Mouse (Mus musculus) heart, postnatal 25 days (tissue): ENCODE measurements around the gene Fgfr2. TPM values are rescaled to one million over a fixed set of nuclear protein-coding genes. Genes with fewer than 3 reads are reported as not detected.
A peak's percentile ranks its signal among the peaks of the same experiment; 100 is the strongest.

Experiments used
- DNase-seq: peaks from one replicate; pipeline ENCODE4 v3.0.0; 2022; ENCODE audit warnings: low spot score
- intact Hi-C: fragments of 180-260 bp; cut with DNase I; formaldehyde crosslinking; loops from one replicate; pipeline ENCODE4 v1.15.1; 2025
- total RNA-seq, 2 experiments: library from RNA; stranded (reverse); gene quantifications; 2 replicates each; pipeline ENCODE4 v1.2.3; 2021

The Fgfr2 gene
- total RNA-seq, 2 experiments from 2014 or later = 1.7 to 1.8 TPM

DNA sequence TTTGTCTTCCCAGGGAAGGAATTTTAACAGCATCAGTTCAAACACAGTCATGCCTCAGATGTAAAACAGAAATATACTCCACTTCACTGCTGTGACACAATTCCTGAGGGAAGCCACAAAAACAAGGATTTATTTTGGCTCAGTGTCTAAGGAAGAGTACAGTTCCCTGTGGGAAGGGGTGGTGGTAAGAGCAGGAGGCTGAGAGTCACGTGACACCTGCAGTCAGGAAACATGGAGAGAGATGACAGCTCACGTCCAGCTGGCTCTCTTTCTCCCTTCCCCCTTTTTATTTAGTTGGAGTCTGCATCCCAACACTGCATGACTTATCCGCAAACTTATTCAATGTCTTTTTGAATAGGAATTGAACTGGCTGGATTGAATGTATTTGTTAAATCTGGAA lies 1475.6 kb downstream of the Fgfr2 start:
- no peak for DNase-seq
- intact Hi-C loops = no loop called here

DNA sequence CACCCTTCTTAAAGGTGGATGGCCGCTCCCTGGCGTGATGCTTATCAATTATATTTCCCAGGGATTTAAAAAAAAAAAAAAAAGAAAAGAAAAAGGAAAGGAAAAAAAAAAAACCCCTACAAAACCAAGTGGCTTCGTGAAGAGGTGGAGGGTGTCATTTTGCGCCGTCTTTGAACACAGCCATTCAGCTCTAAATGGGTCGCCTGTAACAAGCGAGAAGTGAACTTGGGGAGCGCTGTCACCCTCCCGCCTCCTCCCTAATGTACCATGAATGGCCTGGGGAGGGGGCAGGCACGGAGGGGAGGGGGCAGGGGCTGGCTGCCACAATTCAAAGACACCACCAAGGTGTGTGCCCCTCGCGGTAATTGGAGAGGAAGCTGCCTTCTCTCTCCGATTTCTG lies 1478.6 kb downstream of the Fgfr2 start:
- intact Hi-C loops = no loop called here
- DNase-seq = no peak

DNA sequence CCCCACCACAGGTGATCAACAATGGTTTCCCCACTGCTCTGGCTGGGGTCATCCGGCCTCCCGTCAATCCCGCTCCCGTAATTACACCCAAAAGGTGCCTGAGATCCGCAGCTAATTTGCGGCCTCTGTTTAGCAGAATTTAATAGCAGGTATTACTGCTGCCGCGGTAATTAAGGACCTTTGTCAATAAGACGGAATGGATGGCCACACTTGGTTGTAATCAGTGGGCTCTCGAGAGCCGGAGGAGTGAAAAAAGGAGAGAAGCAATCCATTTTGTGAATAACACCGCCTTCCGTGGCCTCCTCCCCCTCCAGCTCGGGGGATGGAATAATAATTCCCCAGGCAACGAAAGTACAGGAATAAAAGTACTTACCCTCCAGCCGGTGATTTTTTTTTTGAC lies 1479.1 kb downstream of the Fgfr2 start:
- intact Hi-C loops = no loop called here

DNA sequence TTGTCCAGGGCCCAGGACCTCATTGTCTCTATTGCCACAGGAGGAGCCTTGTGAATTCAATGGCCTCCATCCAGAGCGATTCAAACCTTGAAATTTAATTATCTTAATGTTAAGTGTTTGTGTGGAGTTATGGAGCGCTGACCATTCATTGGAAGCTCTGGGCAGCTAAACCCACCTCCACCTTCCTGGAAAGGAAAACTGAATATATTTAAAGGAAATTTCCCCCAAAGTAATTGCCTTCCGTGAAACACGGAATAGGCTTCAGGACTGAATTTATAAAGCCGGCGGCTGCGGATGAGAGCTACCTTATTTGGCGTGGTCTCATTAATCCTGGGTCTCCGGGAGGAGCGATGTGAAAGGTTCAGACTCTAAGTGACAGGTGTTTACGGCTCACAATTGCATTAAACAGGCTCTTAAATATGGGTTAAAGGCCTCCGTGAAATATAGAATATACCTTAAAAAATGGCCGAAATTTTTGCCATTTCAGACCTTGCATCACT lies 1479.8 kb downstream of the Fgfr2 start:
- intact Hi-C loops = no loop called here
- DNase-seq = no peak

More for the DNA sequence above, 1479.1 kb downstream of the Fgfr2 start:
- no peak for DNase-seq

DNA sequence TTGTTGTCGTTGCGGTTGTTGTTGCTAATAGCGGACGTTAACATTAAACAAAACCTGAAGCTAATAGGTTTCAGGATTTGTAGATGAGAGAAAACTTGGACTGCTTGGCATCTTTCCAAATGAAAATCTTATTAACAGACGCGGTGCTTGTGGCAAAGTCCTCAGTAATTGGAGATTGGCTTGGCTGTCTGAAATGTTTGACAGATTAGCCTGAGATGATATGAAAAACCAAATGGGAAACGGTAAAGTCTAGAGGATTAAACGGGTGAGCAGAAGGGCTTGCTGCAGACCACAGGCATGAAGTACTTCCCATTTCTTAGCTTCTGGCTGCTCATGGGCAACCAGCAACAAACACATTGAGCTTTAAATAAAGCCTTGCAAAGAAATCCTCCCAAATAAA lies 1493.6 kb downstream of the Fgfr2 start:
- intact Hi-C loops = no loop called here
- no peak for DNase-seq

DNA sequence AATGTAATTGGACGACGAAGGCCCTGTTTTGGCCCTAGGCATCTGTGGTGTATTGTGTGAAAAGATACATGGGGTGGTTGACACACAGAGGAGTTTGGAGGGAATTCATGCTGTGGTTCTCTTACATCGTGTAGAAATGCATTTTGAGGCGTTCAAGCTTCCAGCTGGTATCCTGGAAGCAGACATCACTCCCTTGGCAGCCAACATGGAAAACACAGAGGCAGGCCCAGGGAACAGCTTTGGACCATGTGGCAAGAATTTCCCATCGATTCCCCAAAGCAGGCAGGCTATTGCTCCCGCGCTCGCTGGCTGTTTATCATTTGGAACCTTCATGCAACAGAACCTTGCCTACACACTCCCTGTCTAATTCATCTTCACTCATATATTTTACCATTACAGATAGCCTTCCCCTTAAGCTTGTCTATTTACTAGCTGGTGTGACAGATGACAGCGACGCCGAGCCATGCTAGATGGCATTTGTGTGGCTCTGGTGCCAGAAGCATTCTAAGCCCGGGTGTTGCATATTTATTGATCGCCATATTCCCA lies 1494.2 kb downstream of the Fgfr2 start:
- DNase-seq = no peak

DNA sequence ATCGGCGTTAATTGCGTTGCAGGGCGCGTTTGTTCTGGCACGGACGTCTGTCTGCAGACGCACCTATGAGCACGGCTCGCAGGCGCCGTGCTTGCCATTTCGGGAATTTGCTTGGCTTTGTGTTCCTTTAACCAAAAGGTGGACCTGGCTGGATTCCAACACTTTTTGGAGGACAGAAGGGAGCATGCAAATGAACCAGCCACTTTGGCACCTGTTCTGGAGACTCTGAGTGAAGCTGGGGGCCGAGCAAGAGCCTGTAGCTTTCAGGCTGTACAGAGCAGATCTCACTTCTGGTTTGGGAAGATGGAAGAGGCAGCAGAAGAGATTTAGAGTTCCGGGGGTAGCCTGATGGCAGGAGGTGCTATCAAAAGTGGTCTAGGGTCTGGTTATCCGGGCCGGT lies 1494.8 kb downstream of the Fgfr2 start:
- intact Hi-C loops = no loop called here
- no peak for DNase-seq

More for the DNA sequence above, 1494.2 kb downstream of the Fgfr2 start:
- intact Hi-C loops = no loop called here

DNA sequence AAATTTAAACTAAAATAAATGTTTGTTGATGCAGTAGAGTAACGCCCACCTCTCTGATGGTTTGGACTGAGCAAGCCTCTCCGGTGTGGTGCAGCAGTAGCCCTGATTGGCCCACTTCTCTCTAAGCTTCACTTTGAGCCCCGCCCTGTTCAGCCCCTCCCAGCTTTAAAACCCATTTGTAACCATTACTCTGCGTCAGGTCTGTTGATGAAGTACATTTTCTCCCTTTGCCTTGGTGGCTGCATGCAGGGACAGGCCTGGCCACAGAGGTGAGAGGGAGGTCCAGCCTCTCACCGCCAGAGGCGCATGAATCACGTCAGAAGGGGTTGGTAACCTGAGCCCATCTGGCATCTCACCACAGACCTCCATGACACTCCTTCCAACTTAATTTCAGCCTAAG lies 1513.5 kb downstream of the Fgfr2 start:
- no peak for DNase-seq
- intact Hi-C loops = no loop called here

DNA sequence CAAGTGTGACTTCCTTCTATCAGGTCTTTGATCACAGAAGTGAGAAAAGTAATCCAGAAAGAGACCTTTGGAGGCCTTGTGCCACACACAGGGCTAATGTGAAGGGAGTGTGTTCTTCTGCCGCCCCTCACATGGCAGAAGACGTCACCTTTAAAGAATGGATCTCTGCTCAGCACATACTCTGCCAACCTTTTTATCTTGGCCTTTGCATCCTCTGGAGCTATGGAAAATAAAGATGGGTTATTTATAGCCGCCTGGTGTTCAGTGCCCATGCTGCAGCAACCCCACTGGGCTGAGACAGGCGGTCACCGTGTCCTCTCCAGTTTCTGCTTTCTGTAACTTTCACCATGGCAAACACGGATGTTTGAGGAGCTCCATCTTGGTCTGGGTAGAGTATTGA lies 1515.1 kb downstream of the Fgfr2 start:
- intact Hi-C loops = no loop called here
- no peak for DNase-seq

DNA sequence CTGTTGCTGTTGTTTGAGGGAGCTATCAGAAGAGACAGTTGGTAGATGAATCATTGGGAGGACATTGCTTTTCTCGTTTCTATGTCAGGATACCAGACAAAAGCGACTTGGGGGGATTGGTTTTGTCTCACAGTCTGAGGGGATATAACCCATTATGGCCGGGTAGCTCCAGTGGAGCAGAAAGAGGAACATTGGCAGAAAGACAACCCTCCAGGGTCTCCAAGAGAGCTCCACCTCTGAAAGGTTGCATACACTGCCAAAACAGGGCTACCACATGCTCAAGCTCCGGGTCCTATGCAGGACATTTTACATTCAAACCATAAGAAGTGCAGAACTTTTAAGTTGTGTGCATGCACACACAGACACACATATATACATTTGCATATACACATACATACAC lies 1517.7 kb downstream of the Fgfr2 start:
- no peak for DNase-seq
- intact Hi-C loops = no loop called here

DNA sequence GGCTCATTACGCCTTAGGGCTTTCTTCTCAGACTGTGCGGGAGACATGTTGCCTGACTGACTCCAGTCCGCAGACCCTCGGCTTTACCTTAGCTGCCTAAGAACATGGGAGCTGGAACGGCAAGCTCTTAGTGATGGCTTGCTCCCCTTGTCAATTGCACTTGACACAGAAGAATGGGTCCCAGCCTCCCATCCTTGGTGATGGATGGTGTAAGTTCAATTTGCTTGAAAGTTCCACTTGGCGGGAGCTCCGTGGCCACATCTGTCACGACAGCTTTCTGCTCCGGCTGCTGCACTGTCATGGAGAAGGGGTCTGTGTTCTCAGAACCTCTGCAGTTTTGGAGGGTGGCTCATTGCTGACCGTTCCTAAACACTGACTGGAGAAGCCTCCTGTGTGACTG lies 1518.2 kb downstream of the Fgfr2 start:
- no peak for DNase-seq
- intact Hi-C loops = no loop called here

DNA sequence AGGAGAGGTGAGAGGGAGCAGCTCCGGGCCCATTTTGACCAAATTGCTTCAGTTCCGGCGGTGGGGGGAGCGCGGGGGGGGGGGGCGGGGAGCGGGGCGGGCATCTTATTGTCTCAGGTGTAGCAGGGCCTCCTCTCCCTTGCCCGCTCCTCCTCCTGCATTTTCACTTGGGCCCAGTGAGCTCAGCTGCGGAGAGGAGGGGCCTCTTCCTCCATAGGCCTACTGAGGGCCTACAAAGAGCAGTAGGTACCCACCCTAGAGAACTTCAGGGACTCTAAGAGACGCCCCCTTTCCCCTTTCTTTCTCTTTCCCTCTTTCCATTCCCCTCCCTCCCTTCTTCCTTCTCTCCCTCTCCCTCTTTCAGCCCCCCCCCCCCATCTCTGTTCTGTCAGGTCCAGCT lies 1520.0 kb downstream of the Fgfr2 start:
- DNase-seq = no peak
- intact Hi-C loops = no loop called here

DNA sequence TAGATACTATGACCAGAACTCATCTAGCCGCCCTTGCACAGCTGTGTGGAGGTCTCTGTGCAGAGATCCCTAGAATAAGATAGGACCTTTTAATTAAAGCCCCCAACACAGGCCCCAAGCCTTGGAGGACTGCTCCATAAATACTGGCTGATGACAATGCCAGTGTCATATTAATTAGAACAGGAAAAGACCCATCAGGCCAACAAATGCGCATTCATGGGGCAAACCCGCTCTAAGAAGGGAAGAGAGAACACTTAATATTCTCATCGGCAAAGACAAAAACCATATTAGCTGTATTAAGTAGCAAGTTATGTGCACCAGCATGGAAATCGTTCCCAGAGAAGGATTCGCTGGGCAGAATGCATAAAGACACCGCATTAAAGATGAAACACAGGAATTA lies 1521.0 kb downstream of the Fgfr2 start:
- no peak for DNase-seq
- intact Hi-C loops = no loop called here

DNA sequence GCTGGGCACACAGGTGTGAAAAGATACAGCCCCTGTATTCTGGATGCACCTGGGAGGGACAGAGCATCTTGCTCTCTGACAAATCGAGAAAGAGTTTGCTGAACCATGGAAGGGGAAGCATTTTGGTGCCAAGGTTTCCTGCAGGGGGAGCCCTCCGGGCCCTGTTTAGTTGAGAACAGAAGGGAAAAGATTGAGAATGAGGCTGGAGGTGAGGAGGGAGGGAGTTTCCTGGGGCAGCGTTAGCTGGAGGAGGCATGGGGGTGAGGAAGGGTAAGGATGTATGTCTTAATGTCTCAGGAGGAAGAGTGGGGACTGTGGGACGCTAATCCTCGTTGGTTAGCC lies 1524.7 kb downstream of the Fgfr2 start:
- no peak for DNase-seq
- intact Hi-C loops = no loop called here

DNA sequence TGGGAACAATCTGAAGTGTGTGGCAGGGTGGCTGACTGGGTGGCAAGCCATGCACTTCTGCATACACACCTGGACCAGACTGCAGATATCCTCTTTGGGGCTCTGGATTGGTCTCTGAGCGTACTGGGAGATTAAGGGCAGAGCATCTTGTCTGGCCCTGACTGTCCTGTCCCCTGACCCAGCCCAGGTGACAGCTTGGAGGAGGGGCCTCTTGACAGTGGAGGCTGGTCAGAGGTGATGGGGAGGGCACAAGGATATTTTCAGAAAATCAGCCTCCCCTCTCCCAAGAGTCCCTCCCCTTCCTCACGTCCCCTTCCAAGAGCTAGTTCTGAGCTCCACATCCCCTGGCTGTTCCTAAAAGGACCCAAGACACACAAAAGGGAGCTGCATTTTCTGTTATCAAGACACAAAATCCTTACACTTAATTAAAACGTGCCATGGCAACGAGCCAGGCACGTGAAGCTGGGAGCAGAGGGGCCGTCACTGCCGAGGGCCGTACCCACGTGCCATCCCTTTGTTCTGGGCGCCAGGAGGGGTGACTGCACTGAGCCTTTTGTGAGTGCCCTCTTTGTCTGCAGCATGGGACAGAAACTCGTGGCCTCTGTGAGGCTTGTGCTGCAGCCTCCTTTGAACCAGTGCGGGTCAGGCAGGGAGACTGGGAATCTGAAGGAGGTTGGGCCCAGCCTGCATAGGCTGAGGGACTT lies 1525.2 kb downstream of the Fgfr2 start:
- no peak for DNase-seq
- intact Hi-C loops = no loop called here

DNA sequence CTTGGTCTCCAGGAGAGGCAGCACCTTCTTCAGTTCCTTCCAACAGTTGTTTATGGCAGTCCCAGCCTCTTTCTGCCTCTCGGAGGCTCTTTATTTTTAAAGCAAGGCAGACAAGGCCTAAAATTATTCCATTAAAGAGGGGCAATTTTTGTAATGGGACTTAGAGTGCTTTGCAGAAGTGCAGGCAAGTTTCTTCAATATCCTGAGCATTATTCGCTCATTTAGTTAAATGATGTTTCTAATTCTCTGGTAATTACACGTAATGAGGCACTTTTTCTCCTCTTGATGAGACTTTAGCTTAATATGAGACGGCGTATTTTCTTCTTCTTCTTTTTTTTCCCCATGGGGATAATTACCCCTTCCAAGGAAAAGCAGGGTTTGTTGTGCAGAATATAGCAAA lies 1537.6 kb downstream of the Fgfr2 start:
- intact Hi-C loops = no loop called here
- DNase-seq = no peak

DNA sequence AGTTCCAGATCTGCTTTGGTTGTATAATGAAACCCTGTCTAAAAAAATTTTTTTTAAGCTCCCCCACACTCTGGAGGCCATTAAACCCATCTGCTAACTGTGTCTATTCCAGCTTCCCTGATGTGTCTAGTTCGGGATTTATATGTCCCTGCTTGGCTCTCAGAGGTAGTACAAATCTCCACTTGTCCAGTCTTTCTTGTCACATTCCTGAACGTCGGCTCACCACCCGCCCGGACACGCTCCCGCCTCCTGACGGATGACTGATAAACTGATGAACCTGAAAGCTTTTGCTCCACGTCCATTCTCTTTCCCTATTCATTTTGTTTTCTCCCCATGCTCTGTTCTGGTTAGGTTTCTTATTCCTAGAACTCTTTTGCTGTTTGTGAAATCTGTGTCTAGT lies 1541.0 kb downstream of the Fgfr2 start:
- no peak for DNase-seq

DNA sequence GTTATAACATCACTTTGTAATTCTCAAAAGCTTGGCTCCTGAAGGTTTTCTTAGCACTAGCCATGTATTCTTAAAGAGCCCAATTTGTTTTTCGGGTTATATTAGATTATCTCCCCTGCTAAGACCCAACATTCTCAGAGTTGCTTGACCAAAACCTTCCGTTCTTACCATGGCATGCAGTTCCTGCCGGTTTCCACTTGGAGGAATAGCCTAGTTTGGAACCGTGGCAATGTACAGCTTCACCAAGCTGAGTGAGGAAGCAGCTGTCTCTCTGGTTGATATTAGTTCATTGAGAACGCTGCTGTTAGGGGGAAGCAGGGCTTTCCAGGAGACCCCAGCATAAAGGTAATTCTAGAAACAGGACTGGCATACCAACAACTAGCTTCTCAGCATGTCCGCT lies 1547.9 kb downstream of the Fgfr2 start:
- no peak for DNase-seq
- intact Hi-C loops = no loop called here

More for the DNA sequence above, 1541.0 kb downstream of the Fgfr2 start:
- intact Hi-C loops = no loop called here

DNA sequence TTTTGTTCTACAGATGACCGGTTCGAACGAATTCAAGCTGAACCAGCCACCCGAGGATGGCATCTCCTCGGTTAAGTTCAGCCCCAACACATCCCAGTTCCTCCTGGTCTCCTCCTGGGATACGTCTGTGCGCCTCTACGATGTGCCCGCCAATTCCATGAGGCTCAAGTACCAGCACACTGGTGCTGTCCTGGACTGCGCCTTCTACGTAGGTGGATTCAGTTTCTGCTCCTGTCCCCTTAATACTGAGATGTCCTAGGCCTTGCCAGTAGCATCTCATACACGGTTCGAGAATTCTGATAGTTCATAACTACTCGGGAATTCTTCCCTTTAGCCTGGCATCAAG lies 1562.5 kb downstream of the Fgfr2 start:
- DNase-seq = no peak
- intact Hi-C loops = loop anchor here (5.0 kb wide), 1 partner anchor 148 kb away; the partner anchor contains the start of genes Acadsb and Ikzf5

DNA sequence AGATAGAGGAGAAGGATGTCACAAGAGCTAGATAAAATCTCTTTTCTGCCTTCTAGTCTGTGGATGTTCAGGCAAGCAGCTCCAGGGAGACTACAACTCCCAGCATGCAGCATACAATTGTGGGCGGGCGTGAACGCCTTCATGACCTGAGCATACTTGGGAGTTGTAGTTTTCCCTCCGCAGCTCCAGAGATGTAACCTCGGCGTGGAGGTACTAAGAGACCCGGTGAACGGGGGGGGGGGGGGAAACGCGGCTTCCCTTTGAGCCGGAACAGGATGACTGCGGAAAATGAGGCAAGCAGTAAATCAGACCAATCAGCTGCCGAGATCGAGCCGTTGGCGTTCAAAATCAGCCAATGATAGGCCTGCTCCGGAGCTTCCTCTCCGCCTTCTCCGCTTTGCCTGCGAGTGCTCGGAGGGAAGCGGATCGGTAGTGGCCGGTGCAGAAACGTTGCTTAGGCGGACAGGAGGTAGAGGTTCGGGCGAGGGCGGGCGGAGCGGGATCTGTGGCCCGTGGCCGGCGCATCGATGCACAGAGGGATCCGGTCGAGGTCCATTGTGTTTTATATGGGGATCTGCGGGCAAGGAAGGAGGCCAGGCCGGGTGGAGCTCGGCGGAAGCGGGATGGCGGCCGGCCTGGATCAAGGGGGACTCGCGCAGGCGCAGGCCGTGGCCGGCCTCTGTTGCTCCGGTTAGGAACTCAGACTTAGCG lies 1563.0 kb downstream of the Fgfr2 start, which contains the start of gene Bub3:
Gene Bub3 (plus strand): TSS at position 237 of the 711 bp plus-strand sequence.
- intact Hi-C loops = loop anchor here (2.0 to 10.0 kb wide), 4 partner anchors 15 to 995 kb away; partner anchors contain the start of genes 2310057M21Rik, Acadsb and Ikzf5
- peak; percentile 89 for DNase-seq

DNA sequence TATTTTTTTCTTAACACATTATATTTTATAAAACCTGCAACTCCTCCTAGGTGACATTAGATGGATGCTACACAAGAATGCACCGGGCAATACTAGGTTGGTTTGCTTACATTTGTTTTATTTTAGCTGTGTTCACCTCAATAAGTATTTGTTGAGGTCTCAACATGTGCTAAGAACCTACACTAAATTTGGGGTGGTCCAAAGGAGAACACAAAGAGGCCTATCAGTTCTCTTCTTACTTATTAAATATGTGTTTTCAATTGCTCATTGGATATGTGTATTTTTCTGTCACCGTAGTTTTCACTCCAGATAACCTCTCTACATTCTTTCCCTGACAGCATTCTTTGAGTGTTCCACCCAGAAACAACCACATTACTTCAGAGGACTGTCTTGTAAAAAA lies 1565.4 kb downstream of the Fgfr2 start:
- DNase-seq = no peak
- intact Hi-C loops = loop anchor here (2.0 to 10.0 kb wide), 3 partner anchors 13 to 997 kb away; partner anchors contain the start of gene 2310057M21Rik
